ENCODE assay signal across 10 mouse cellular contexts in genomic region chr7:108954185-108954584, GRCm38 (mm10). TPM values are rescaled to one million over a fixed set of nuclear protein-coding genes. Genes with fewer than 3 reads are reported as not detected.
DNase-seq lines count a peak whose midpoint lies in the region; ATAC-seq and TF ChIP-seq lines count a peak whose summit lies in the region.
"Had no signal": no experiment of that assay in that cellular context is flagged by ENCODE, and none has a peak within 500 bp of the region (broad histone marks: within the 10 kb centered on the region; RNA-seq: fewer than 3 reads in every experiment).

No protein-coding gene starts in this region.

- no peak overlapping the region for H3K9ac ChIP-seq in hindbrain, embryonic 14.5 days

- H3K27ac ChIP-seq in hindbrain, embryonic 10.5 days: no peak overlapping the region
- H3K27ac ChIP-seq in hindbrain, embryonic 14.5 days: no peak overlapping the region

- H3K4me2 ChIP-seq in hindbrain, embryonic 14.5 days (replicated peaks): no peak overlapping the region

- H3K27me3 ChIP-seq in hindbrain, embryonic 10.5 days (ENCODE audit: insufficient read depth, poor library complexity, severe bottlenecking): peaks cover 45% of the 10 kb centered on the region
- H3K27me3 ChIP-seq in hindbrain, embryonic 14.5 days (ENCODE audit: control insufficient read depth, insufficient read depth, low read length): peaks cover 21% of the 10 kb centered on the region
- H3K27me3 ChIP-seq in G1E (ENCODE audit: insufficient read depth, low read length): peaks cover 19% of the 10 kb centered on the region

- TF ChIP-seq CTCF in G1E (IDR thresholded peaks at IDR 0.05; ENCODE audit: low read depth, low read length): peak; percentile 72

- no peaks in the 10 kb centered on the region for H3K9me3 ChIP-seq in hindbrain, embryonic 10.5 days
- H3K9me3 ChIP-seq in hindbrain, embryonic 14.5 days (ENCODE audit: control insufficient read depth, low read length): no peaks in the 10 kb centered on the region
- peaks cover 9% of the 10 kb centered on the region for H3K9me3 ChIP-seq in G1E (replicated peaks)

- peak; percentile 42 for DNase-seq in hindbrain, embryonic 10.5 days (ENCODE audit: low spot score)
- no peak for DNase-seq in hindbrain, embryonic 14.5 days (ENCODE audit: low spot score)
- DNase-seq in 3T3-L1 (ENCODE audit: low read depth, low spot score) (peak; percentile 84), G1E (ENCODE audit: low spot score) (no peak)
- peak; percentile 59 for DNase-seq in embryo, embryonic 10 days (ENCODE audit: low spot score)
- peak; percentile 39 for DNase-seq in naive thymus-derived CD4-positive, alpha-beta T cell, adult 2 months (ENCODE audit: low read depth)
- DNase-seq in frontal cortex, postnatal 25 days (ENCODE audit: low spot score in 2 of 2): no peak
- DNase-seq in heart, adult 11 months: no peak

- no peak overlapping the region for H3K4me3 ChIP-seq in hindbrain, embryonic 10.5 days
- H3K4me3 ChIP-seq in hindbrain, embryonic 14.5 days (replicated peaks; ENCODE audit: low read length): no peak overlapping the region
- H3K4me3 ChIP-seq in G1E (ENCODE audit: low read depth, low read length): no peak overlapping the region

- no peaks in the 10 kb centered on the region for H3K36me3 ChIP-seq in hindbrain, embryonic 10.5 days
- no peaks in the 10 kb centered on the region for H3K36me3 ChIP-seq in hindbrain, embryonic 14.5 days (replicated peaks; ENCODE audit: control insufficient read depth, insufficient read depth)
- H3K36me3 ChIP-seq in G1E (replicated peaks): no peaks in the 10 kb centered on the region

- H3K4me1 ChIP-seq in hindbrain, embryonic 10.5 days (replicated peaks): peaks cover 20% of the 10 kb centered on the region
- H3K4me1 ChIP-seq in hindbrain, embryonic 14.5 days (replicated peaks; ENCODE audit: control insufficient read depth, insufficient read depth, low read length): 0 out of 2 replicates have a peak, but pooled peaks cover 12% of the 10 kb centered on the region
- no peaks in the 10 kb centered on the region; the same call in 1 of the 2 replicates for H3K4me1 ChIP-seq in G1E (ENCODE audit: insufficient read depth, low read depth, low read length)

- 62% methylated on average over 4 of the region's 4 CpGs for WGBS in hindbrain, embryonic 10.5 days
- WGBS in hindbrain, embryonic 14.5 days: 72% methylated on average over 4 of the region's 4 CpGs

- no peak for ATAC-seq in hindbrain, embryonic 14.5 days (ENCODE audit: low FRiP score)
- no peak for ATAC-seq in G1E (ENCODE audit: extremely low read depth, insufficient number of reproducible peaks, low FRiP score, poor library complexity, severe bottlenecking)

RNA-seq across cellular contexts. Expression of gene Tub, which starts 4.0 kb away (rescaled TPM):
- 5.7 and 11.0 TPM in 2 replicates for polyA plus RNA-seq in hindbrain, embryonic 10.5 days (2016; fragmentation: Nextera tagmentation; extraction: Ambion mirVana)
- 52.9 and 62.0 TPM in 2 replicates for polyA plus RNA-seq in hindbrain, embryonic 14.5 days (2014; fragmentation: Nextera tagmentation; extraction: Ambion mirVana)
- 0.75 TPM in 1 of 2 replicates, not detected in the other for total RNA-seq in G1E (2014; fragmentation: Nextera tagmentation)
- 0.06 and 0.16 TPM in 2 replicates for total RNA-seq in G1E (2017)
- not detected in 2 replicates for polyA plus RNA-seq in G1E (2012)

RNA-seq across cellular contexts. Expression of gene Eif3f, which starts 20.0 kb away (rescaled TPM):
- 77.2 and 84.5 TPM in 2 replicates for polyA plus RNA-seq in hindbrain, embryonic 10.5 days (2016; fragmentation: Nextera tagmentation; extraction: Ambion mirVana)
- polyA plus RNA-seq in hindbrain, embryonic 14.5 days (2014; fragmentation: Nextera tagmentation; extraction: Ambion mirVana): 83.1 and 90.8 TPM in 2 replicates
- total RNA-seq in G1E (2014; fragmentation: Nextera tagmentation) (206 and 223 TPM in 2 replicates), G1E (2017) (111 and 137 TPM in 2 replicates)
- 677 and 1,007 TPM in 2 replicates for polyA plus RNA-seq in G1E (2012)

RNA-seq across cellular contexts. Expression of gene Nlrp10, which starts 24.2 kb away (rescaled TPM):
- polyA plus RNA-seq in hindbrain, embryonic 10.5 days (2016; fragmentation: Nextera tagmentation; extraction: Ambion mirVana): 0.15 TPM in 1 of 2 replicates, not detected in the other
- polyA plus RNA-seq in hindbrain, embryonic 14.5 days (2014; fragmentation: Nextera tagmentation; extraction: Ambion mirVana): not detected in 2 replicates
- total RNA-seq in G1E (2014; fragmentation: Nextera tagmentation): 4.7 and 5.3 TPM in 2 replicates
- total RNA-seq in G1E (2017): 6.0 and 8.2 TPM in 2 replicates
- 0.31 and 0.52 TPM in 2 replicates for polyA plus RNA-seq in G1E (2012)
- polyA plus RNA-seq: neural tube, embryonic 14.5 days had no signal

RNA-seq across cellular contexts. Expression of gene Olfr519, which starts 60.0 kb away (rescaled TPM):
- polyA plus RNA-seq in hindbrain, embryonic 10.5 days (2016; fragmentation: Nextera tagmentation; extraction: Ambion mirVana): not detected in 2 replicates
- not detected in 2 replicates for polyA plus RNA-seq in hindbrain, embryonic 14.5 days (2014; fragmentation: Nextera tagmentation; extraction: Ambion mirVana)
- total RNA-seq in G1E (2014; fragmentation: Nextera tagmentation): not detected in 2 replicates
- total RNA-seq in G1E (2017): not detected in 2 replicates
- not detected in 2 replicates for polyA plus RNA-seq in G1E (2012)
- total RNA-seq: layer of hippocampus, postnatal 10 days had no signal
- polyA plus RNA-seq: neural tube, embryonic 14.5 days had no signal

Comparison
In these comparisons a context has a peak if more than half of its experiments do, and no peak if none do; other contexts are left out.
1. DNase-seq: peak in hindbrain, embryonic 10.5 days (single experiment), 3T3-L1 (single experiment), embryo, embryonic 10 days (single experiment) and naive thymus-derived CD4-positive, alpha-beta T cell, adult 2 months (single experiment); none in hindbrain, embryonic 14.5 days (single experiment), G1E (single experiment), frontal cortex, postnatal 25 days (0 of 2) and heart, adult 11 months (single experiment).